Mouse (Mus musculus) heart, postnatal 0 days (tissue): ENCODE data around the gene Ptbp1.

ENCODE experiments used
- CTCF ChIP-seq: IDR thresholded peaks from 2 replicates; pipeline ENCODE4 v1.5.1; 2016; ENCODE audit warnings: antibody characterized with exemption, control low read depth, low read depth
- EP300 ChIP-seq: IDR thresholded peaks from 2 replicates; pipeline ENCODE4 v1.6.1; 2016; ENCODE audit warnings: antibody characterized with exemption, low read depth

- TF ChIP-seq CTCF, result no peak
- no peak for TF ChIP-seq EP300
These were observed 7.7 kb upstream of the Ptbp1 start for GRCm38 (mm10) chr10:79846553-79846952.
